Mouse (Mus musculus) cerebellum, adult 2 months (tissue): ENCODE results near the gene Adgrl3.

Experiments
- CTCF ChIP-seq: fragments of 200-500 bp; IDR thresholded peaks from 2 replicates; pipeline ENCODE4 v1.5.1; 2011; ENCODE audit warnings: low read depth, mild to moderate bottlenecking, control low read depth, low read length, moderate library complexity, borderline replicate concordance; ENCODE audit not compliant: insufficient read depth
- POLR2A ChIP-seq: fragments of 200-500 bp; IDR thresholded peaks from 2 replicates; pipeline ENCODE4 v1.6.1; 2011; ENCODE audit warnings: low read length, control low read depth, borderline replicate concordance; ENCODE audit not compliant: insufficient read depth

DNA sequence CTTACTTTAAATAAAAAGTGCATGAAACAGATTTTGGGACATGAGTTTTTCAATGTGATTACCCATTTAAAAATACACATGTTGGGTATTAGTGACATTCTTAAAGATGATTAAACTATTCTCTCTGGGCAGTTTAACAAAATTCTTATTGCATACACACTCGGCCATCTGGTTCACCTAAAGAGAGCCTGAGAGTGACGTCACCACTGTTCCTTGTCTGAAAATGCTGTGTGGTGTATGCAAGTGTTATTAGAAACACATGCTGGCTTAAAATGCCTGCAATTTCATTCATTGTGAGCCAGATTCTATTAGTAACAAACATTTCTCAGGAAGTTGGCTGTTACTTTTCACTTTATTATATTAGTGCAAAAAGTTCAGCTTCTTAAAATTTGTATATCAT, 812.7 kb downstream of the Adgrl3 start:
- TF ChIP-seq POLR2A (no peak), CTCF (no peak)
